Mouse (Mus musculus): Measurements from ENCODE around the gene Hs3st2. TPM values are rescaled to one million over a fixed set of nuclear protein-coding genes. Genes with fewer than 3 reads are reported as not detected.
"Not testable (repeated sequence)": the region's sequence is repeated elsewhere in the genome, so short reads cannot be mapped to it uniquely, and the experiment has no call there.

Gene Hs3st2
- polyA plus RNA-seq (2016; fragmentation: Nextera tagmentation; extraction: Ambion mirVana): 0.08 and 0.56 TPM in 2 replicates

GRCm38 (mm10) chr7:121391225-121391983 lies at the start of gene Hs3st2:
Gene Hs3st2 (plus strand): TSS chr7:121391859.
- Histone ChIP-seq H3K4me3 (replicated peaks) (peak within 1 kb of the TSS; percentile 41), H3K9me3 (no peaks in the 10 kb centered on the region), H3K4me2 (peak within 1 kb of the TSS; percentile 66), H3K9ac (0 out of 2 replicates have a peak within 1 kb of the TSS, but pooled peaks have one; percentile 21), H3K27me3 (peaks cover 62% of the 10 kb centered on the region), H3K4me1 (peaks cover 17% of the 10 kb centered on the region), H3K36me3 (replicated peaks) (no peaks in the 10 kb centered on the region), H3K27ac (no peak within 1 kb of the TSS)
- 2% methylated on average over 19 of the region's 22 CpGs for WGBS
- ATAC-seq (ENCODE audit: low FRiP score): peak; percentile 63

GRCm38 (mm10) chr7:121348284-121348963 lies 43.2 kb upstream of the Hs3st2 start:
- peaks cover 16% of the 10 kb centered on the region for H3K27me3 ChIP-seq
- no peaks in the 10 kb centered on the region for H3K9me3 ChIP-seq
- H3K9ac ChIP-seq: no peak overlapping the region
- H3K4me2 ChIP-seq: no peak overlapping the region
- no peak overlapping the region for H3K4me3 ChIP-seq (replicated peaks)
- no peak overlapping the region for H3K27ac ChIP-seq
- no peak for ATAC-seq (ENCODE audit: low FRiP score)
- 81% methylated on average over 3 of the region's 3 CpGs for WGBS
- H3K4me1 ChIP-seq: no peaks in the 10 kb centered on the region
- no peaks in the 10 kb centered on the region for H3K36me3 ChIP-seq (replicated peaks)

GRCm38 (mm10) chr7:121351688-121352087 lies 40.0 kb upstream of the Hs3st2 start:
- H3K4me1 ChIP-seq: peaks cover 4% of the 10 kb centered on the region; the same call in 1 of the 2 replicates
- no peak overlapping the region for H3K9ac ChIP-seq
- H3K27ac ChIP-seq: no peak overlapping the region
- H3K36me3 ChIP-seq (replicated peaks): no peaks in the 10 kb centered on the region
- no peak for ATAC-seq (ENCODE audit: low FRiP score)
- H3K9me3 ChIP-seq: no peaks in the 10 kb centered on the region
- WGBS: 84% methylated on average over 2 of the region's 2 CpGs
- no peak overlapping the region for H3K4me2 ChIP-seq
- no peak overlapping the region for H3K4me3 ChIP-seq (replicated peaks)
- H3K27me3 ChIP-seq: peaks cover 7% of the 10 kb centered on the region; the same call in 1 of the 2 replicates

GRCm38 (mm10) chr7:121361448-121361847 lies 30.2 kb upstream of the Hs3st2 start:
- not testable (repeated sequence) for H3K36me3 ChIP-seq (replicated peaks); H3K27ac ChIP-seq; H3K27me3 ChIP-seq; ATAC-seq (ENCODE audit: low FRiP score); H3K9ac ChIP-seq; H3K4me2 ChIP-seq; H3K4me1 ChIP-seq; H3K4me3 ChIP-seq (replicated peaks); H3K9me3 ChIP-seq
- WGBS: 88% methylated on average over 6 of the region's 6 CpGs

- H3K4me2 ChIP-seq: no peak overlapping the region
- no peaks in the 10 kb centered on the region for H3K27me3 ChIP-seq
- WGBS: 93% methylated on average over 7 of the region's 7 CpGs
- H3K9me3 ChIP-seq: no peaks in the 10 kb centered on the region
- H3K9ac ChIP-seq: no peak overlapping the region
- no peaks in the 10 kb centered on the region for H3K4me1 ChIP-seq
- H3K27ac ChIP-seq: no peak overlapping the region
- H3K4me3 ChIP-seq (replicated peaks): no peak overlapping the region
- no peak for ATAC-seq (ENCODE audit: low FRiP score)
- no peaks in the 10 kb centered on the region for H3K36me3 ChIP-seq (replicated peaks)
These were observed 26.1 kb upstream of the Hs3st2 start for GRCm38 (mm10) chr7:121365584-121365983.

- no peak overlapping the region for H3K9ac ChIP-seq
- ATAC-seq (ENCODE audit: low FRiP score): no peak
- no peaks in the 10 kb centered on the region for H3K9me3 ChIP-seq
- no peaks in the 10 kb centered on the region for H3K36me3 ChIP-seq (replicated peaks)
- 92% methylated on average over 6 of the region's 6 CpGs for WGBS
- H3K4me1 ChIP-seq: no peaks in the 10 kb centered on the region
- H3K27ac ChIP-seq: no peak overlapping the region
- H3K4me2 ChIP-seq: no peak overlapping the region
- H3K27me3 ChIP-seq: no peaks in the 10 kb centered on the region
- H3K4me3 ChIP-seq (replicated peaks): no peak overlapping the region
These were observed 24.5 kb upstream of the Hs3st2 start for GRCm38 (mm10) chr7:121367185-121367584.

GRCm38 (mm10) chr7:121371990-121372389 lies 19.7 kb upstream of the Hs3st2 start:
- Histone ChIP-seq H3K9ac (no peak overlapping the region), H3K27ac (no peak overlapping the region), H3K4me2 (no peak overlapping the region), H3K9me3 (no peaks in the 10 kb centered on the region), H3K4me3 (replicated peaks) (no peak overlapping the region), H3K36me3 (replicated peaks) (no peaks in the 10 kb centered on the region), H3K27me3 (no peaks in the 10 kb centered on the region), H3K4me1 (0 out of 2 replicates have a peak, but pooled peaks cover 3% of the 10 kb centered on the region)
- no peak for ATAC-seq (ENCODE audit: low FRiP score)
- 87% methylated on average over 7 of the region's 7 CpGs for WGBS

- 78% methylated on average over 6 of the region's 6 CpGs for WGBS
- Histone ChIP-seq H3K36me3 (replicated peaks) (no peaks in the 10 kb centered on the region), H3K4me3 (replicated peaks) (no peak overlapping the region), H3K27ac (no peak overlapping the region), H3K4me1 (0 out of 2 replicates have a peak, but pooled peaks cover 3% of the 10 kb centered on the region), H3K9me3 (no peaks in the 10 kb centered on the region), H3K4me2 (no peak overlapping the region), H3K27me3 (no peaks in the 10 kb centered on the region), H3K9ac (no peak overlapping the region)
- no peak for ATAC-seq (ENCODE audit: low FRiP score)
These were observed 16.2 kb upstream of the Hs3st2 start for GRCm38 (mm10) chr7:121375456-121375855.

- Histone ChIP-seq H3K9ac (no peak overlapping the region), H3K27ac (no peak overlapping the region), H3K27me3 (no peaks in the 10 kb centered on the region), H3K36me3 (replicated peaks) (no peaks in the 10 kb centered on the region), H3K4me2 (no peak overlapping the region), H3K4me1 (0 out of 2 replicates have a peak, but pooled peaks cover 3% of the 10 kb centered on the region), H3K9me3 (no peaks in the 10 kb centered on the region), H3K4me3 (replicated peaks) (no peak overlapping the region)
- ATAC-seq (ENCODE audit: low FRiP score): no peak
- WGBS: 69% methylated on average over 4 of the region's 4 CpGs
These were observed 12.7 kb upstream of the Hs3st2 start for GRCm38 (mm10) chr7:121378942-121379341.

- WGBS: under 1% methylated on average over 72 of the region's 72 CpGs
- Histone ChIP-seq H3K4me1 (peaks cover 17% of the 10 kb centered on the region), H3K9ac (0 out of 2 replicates have a peak overlapping the region, but pooled peaks have one; percentile 21), H3K36me3 (replicated peaks) (no peaks in the 10 kb centered on the region), H3K27me3 (peaks cover 62% of the 10 kb centered on the region), H3K4me3 (replicated peaks) (peak overlapping the region; percentile 41), H3K9me3 (no peaks in the 10 kb centered on the region), H3K4me2 (peak overlapping the region; percentile 66), H3K27ac (no peak overlapping the region)
- ATAC-seq (ENCODE audit: low FRiP score): peak; percentile 81
These were observed 503 bp downstream of the Hs3st2 start for GRCm38 (mm10) chr7:121391984-121392739.

GRCm38 (mm10) chr7:121392740-121392993 lies 1.0 kb downstream of the Hs3st2 start:
- H3K27me3 ChIP-seq: peaks cover 62% of the 10 kb centered on the region
- H3K9ac ChIP-seq: 0 out of 2 replicates have a peak overlapping the region, but pooled peaks have one; percentile 21
- no peak for ATAC-seq (ENCODE audit: low FRiP score)

GRCm38 (mm10) chr7:121393884-121394283 lies 2.2 kb downstream of the Hs3st2 start:
- no peaks in the 10 kb centered on the region for H3K36me3 ChIP-seq (replicated peaks)
- no peaks in the 10 kb centered on the region for H3K9me3 ChIP-seq
- no peak overlapping the region for H3K4me2 ChIP-seq
- no peak overlapping the region for H3K27ac ChIP-seq
- peaks cover 62% of the 10 kb centered on the region for H3K27me3 ChIP-seq
- no peak for ATAC-seq (ENCODE audit: low FRiP score)
- no peak overlapping the region for H3K4me3 ChIP-seq (replicated peaks)
- peaks cover 17% of the 10 kb centered on the region for H3K4me1 ChIP-seq
- no peak overlapping the region for H3K9ac ChIP-seq
- WGBS: 84% methylated on average over 1 of the region's 1 CpGs

More at GRCm38 (mm10) chr7:121392740-121392993, 1.0 kb downstream of the Hs3st2 start:
- H3K4me2 ChIP-seq: peak overlapping the region; percentile 66
- H3K4me1 ChIP-seq: peaks cover 17% of the 10 kb centered on the region
- under 1% methylated on average over 28 of the region's 28 CpGs for WGBS
- peak overlapping the region; percentile 41 for H3K4me3 ChIP-seq (replicated peaks)
- H3K27ac ChIP-seq: no peak overlapping the region
- no peaks in the 10 kb centered on the region for H3K36me3 ChIP-seq (replicated peaks)
- no peaks in the 10 kb centered on the region for H3K9me3 ChIP-seq

Measured in forebrain, embryonic 12.5 days (tissue).